Mouse (Mus musculus) spleen, postnatal 36 days (tissue): Measurements from ENCODE around the gene Atp5g3.
A peak's percentile ranks its signal among the peaks of the same experiment; 100 is the strongest.
"Not testable (repeated sequence)": the region's sequence is repeated elsewhere in the genome, so short reads cannot be mapped to it uniquely, and the experiment has no call there.

ENCODE experiments used
- DNase-seq, 2 experiments: peaks; one replicate each; pipeline ENCODE4 v3.0.0; 2022; ENCODE audit warnings: low spot score in 2 of 2, mixed read lengths in 1 of 2

Gene Atp5g3

GRCm38 (mm10) chr2:73911175-73911700 lies at the start of gene Atp5g3:
Gene Atp5g3 (minus strand): TSS chr2:73911326.
- DNase-seq: peak; percentile 91 to 92

GRCm38 (mm10) chr2:73958342-73958741 lies 47.2 kb upstream of the Atp5g3 start:
- DNase-seq: no peak

GRCm38 (mm10) chr2:73953612-73954011 lies 42.5 kb upstream of the Atp5g3 start:
- DNase-seq: no peak

- no peak for DNase-seq
Observed at GRCm38 (mm10) chr2:73952597-73953219, 41.6 kb upstream of the Atp5g3 start.

- no peak for DNase-seq
Observed at GRCm38 (mm10) chr2:73947360-73947759, 36.2 kb upstream of the Atp5g3 start.

- no peak for DNase-seq
Observed at GRCm38 (mm10) chr2:73943735-73944134, 32.6 kb upstream of the Atp5g3 start.

- DNase-seq: no peak
Observed at GRCm38 (mm10) chr2:73942844-73943243, 31.7 kb upstream of the Atp5g3 start.

GRCm38 (mm10) chr2:73941281-73941680 lies 30.2 kb upstream of the Atp5g3 start:
- DNase-seq: no peak

GRCm38 (mm10) chr2:73940471-73940870 lies 29.3 kb upstream of the Atp5g3 start:
- no peak for DNase-seq

- DNase-seq: no peak
Observed at GRCm38 (mm10) chr2:73938896-73939295, 27.8 kb upstream of the Atp5g3 start.

- DNase-seq: no peak
Observed at GRCm38 (mm10) chr2:73932676-73933313, 21.7 kb upstream of the Atp5g3 start.

GRCm38 (mm10) chr2:73927711-73928110 lies 16.6 kb upstream of the Atp5g3 start:
- no peak for DNase-seq

- no peak for DNase-seq
Observed at GRCm38 (mm10) chr2:73925539-73925938, 14.4 kb upstream of the Atp5g3 start.

GRCm38 (mm10) chr2:73925089-73925488 lies 14.0 kb upstream of the Atp5g3 start:
- DNase-seq: no peak

- no peak for DNase-seq
Observed at GRCm38 (mm10) chr2:73919642-73920041, 8.5 kb upstream of the Atp5g3 start.

GRCm38 (mm10) chr2:73912264-73912663 lies 1.1 kb upstream of the Atp5g3 start:
- DNase-seq: peak; percentile 7 to 39

- DNase-seq: peak; percentile 42 to 48
Observed at GRCm38 (mm10) chr2:73910571-73911174, 453 bp downstream of the Atp5g3 start.

- no peak for DNase-seq
Observed at GRCm38 (mm10) chr2:73909116-73909515, 2.0 kb downstream of the Atp5g3 start.

- not testable (repeated sequence) for DNase-seq
Observed at GRCm38 (mm10) chr2:73904679-73905078, 6.4 kb downstream of the Atp5g3 start.

- no peak for DNase-seq
Observed at GRCm38 (mm10) chr2:73903536-73903935, 7.6 kb downstream of the Atp5g3 start.

- DNase-seq: not testable (repeated sequence)
Observed at GRCm38 (mm10) chr2:73902328-73902727, 8.8 kb downstream of the Atp5g3 start.

GRCm38 (mm10) chr2:73901169-73901568 lies 10.0 kb downstream of the Atp5g3 start:
- no peak for DNase-seq

GRCm38 (mm10) chr2:73900364-73900763 lies 10.8 kb downstream of the Atp5g3 start:
- no peak for DNase-seq
